Mouse (Mus musculus): Measurements from ENCODE around the gene 4833423E24Rik.

GRCm38 (mm10) chr2:85436351-85436750 lies 82.5 kb downstream of the 4833423E24Rik start, which contains the start of gene Olfr994:
- TF ChIP-seq POLR2A (IDR thresholded peaks at IDR 0.05; ENCODE audit: low read depth, low read length) (no peak), CTCF (IDR thresholded peaks at IDR 0.05; ENCODE audit: borderline replicate concordance, insufficient read depth, low read length) (no peak)

All from embryonic fibroblast, embryonic 13.5 days (primary cell).